Comparison of ENCODE assay signal across 22 mouse cellular contexts in the genomic region with DNA sequence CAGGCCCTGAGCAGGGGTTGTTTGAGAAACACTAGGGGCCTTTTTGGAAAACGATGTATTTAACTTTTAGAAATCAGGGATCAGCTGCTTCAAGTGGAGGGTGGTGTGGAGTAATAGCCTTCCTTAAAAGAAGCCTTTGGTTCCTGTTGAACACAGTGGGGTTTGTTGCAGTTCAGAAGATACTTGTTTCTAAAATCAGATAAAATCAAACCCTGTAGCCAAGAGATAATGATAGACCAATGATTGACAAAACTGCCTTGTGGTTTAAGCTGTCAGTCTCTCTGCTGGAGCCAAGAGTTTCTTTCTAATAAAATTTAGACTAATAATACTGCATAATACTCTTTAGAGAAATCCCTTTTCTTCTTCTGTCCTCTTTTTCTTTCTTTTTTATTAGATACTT.
"Had no signal": no experiment of that assay in that cellular context is flagged by ENCODE, and none has a peak within 500 bp of the region (broad histone marks: within the 10 kb centered on the region; RNA-seq: fewer than 3 reads in every experiment).

No protein-coding gene starts in this region.

- H3K4me1 ChIP-seq: limb, embryonic 10.5 days; limb, embryonic 13.5 days; liver, embryonic 12.5 days; liver, embryonic 15.5 days; lung, embryonic 15.5 days; midbrain, embryonic 10.5 days; midbrain, embryonic 13.5 days; neural tube, embryonic 12.5 days; neural tube, embryonic 15.5 days; stomach, embryonic 15.5 days had no signal

- H3K9ac ChIP-seq: limb, embryonic 13.5 days; liver, embryonic 12.5 days; liver, embryonic 15.5 days; lung, embryonic 15.5 days; midbrain, embryonic 13.5 days; neural tube, embryonic 12.5 days; neural tube, embryonic 15.5 days; stomach, embryonic 15.5 days had no signal

- ATAC-seq: liver, embryonic 12.5 days; midbrain, embryonic 13.5 days had no signal

- H3K27ac ChIP-seq: kidney, postnatal 0 days; limb, embryonic 10.5 days; limb, embryonic 13.5 days; liver, embryonic 12.5 days; liver, embryonic 15.5 days; lung, embryonic 15.5 days; midbrain, embryonic 10.5 days; midbrain, embryonic 13.5 days; neural tube, embryonic 12.5 days; neural tube, embryonic 15.5 days; stomach, embryonic 15.5 days had no signal

- H3K27me3 ChIP-seq: limb, embryonic 13.5 days; liver, embryonic 12.5 days; liver, embryonic 15.5 days; lung, embryonic 15.5 days; megakaryocyte, embryonic 14.5 days; midbrain, embryonic 13.5 days; neural tube, embryonic 12.5 days; neural tube, embryonic 15.5 days; stomach, embryonic 15.5 days had no signal

- H3K4me2 ChIP-seq: limb, embryonic 13.5 days; liver, embryonic 12.5 days; liver, embryonic 15.5 days; lung, embryonic 15.5 days; midbrain, embryonic 13.5 days; neural tube, embryonic 12.5 days; neural tube, embryonic 15.5 days; stomach, embryonic 15.5 days had no signal

- H3K4me3 ChIP-seq: limb, embryonic 10.5 days; limb, embryonic 13.5 days; liver, embryonic 12.5 days; liver, embryonic 15.5 days; lung, embryonic 15.5 days; megakaryocyte, embryonic 14.5 days; midbrain, embryonic 10.5 days; midbrain, embryonic 13.5 days; neural tube, embryonic 12.5 days; neural tube, embryonic 15.5 days; stomach, embryonic 15.5 days had no signal

- H3K9me3 ChIP-seq: limb, embryonic 10.5 days; limb, embryonic 13.5 days; liver, embryonic 12.5 days; liver, embryonic 15.5 days; lung, embryonic 15.5 days; megakaryocyte, embryonic 14.5 days; midbrain, embryonic 10.5 days; midbrain, embryonic 13.5 days; neural tube, embryonic 12.5 days; neural tube, embryonic 15.5 days; stomach, embryonic 15.5 days had no signal

- DNase-seq: kidney, adult 2 months; kidney, postnatal 36 days; liver; lung, adult 18-20 months; lung, postnatal 10 days; lung, postnatal 36 days; retina, postnatal 1 day; right cerebral cortex, postnatal 25 days; spleen, adult 18-20 months; thymus, postnatal 25 days had no signal
